Mouse (Mus musculus): ENCODE results near the gene Crym.

Crym gene

GRCm38 (mm10) chr7:120201771-120202170 is at the start of gene Crym:
Gene Crym, minus strand, starts transcription at chr7:120202111.
- no peak for DNase-seq (ENCODE audit: low read depth, low spot score)

GRCm38 (mm10) chr7:120241092-120241491 is 39.2 kb upstream of the Crym start:
- no peak for DNase-seq (ENCODE audit: low read depth, low spot score)

- DNase-seq (ENCODE audit: low read depth, low spot score): no peak
Measured at GRCm38 (mm10) chr7:120228541-120228940, 26.6 kb upstream of the Crym start.

- no peak for DNase-seq (ENCODE audit: low read depth, low spot score)
Measured at GRCm38 (mm10) chr7:120205989-120206388, 4.1 kb upstream of the Crym start.

GRCm38 (mm10) chr7:120203789-120204188 is 1.9 kb upstream of the Crym start, which contains the start of gene Abca14:
Gene Abca14, plus strand, starts transcription at chr7:120203961.
- peak; percentile 6 for DNase-seq (ENCODE audit: low read depth, low spot score)

GRCm38 (mm10) chr7:120201231-120201744 is 623 bp downstream of the Crym start:
- DNase-seq (ENCODE audit: low read depth, low spot score): no peak

- DNase-seq (ENCODE audit: low read depth, low spot score): no peak
Measured at GRCm38 (mm10) chr7:120195207-120195606, 6.7 kb downstream of the Crym start.

GRCm38 (mm10) chr7:120192816-120193215 is 9.1 kb downstream of the Crym start:
- DNase-seq (ENCODE audit: low read depth, low spot score): no peak

- DNase-seq (ENCODE audit: low read depth, low spot score): no peak
Measured at GRCm38 (mm10) chr7:120192207-120192606, 9.7 kb downstream of the Crym start.

GRCm38 (mm10) chr7:120190150-120190665 is 11.7 kb downstream of the Crym start:
- DNase-seq (ENCODE audit: low read depth, low spot score): no peak

- no peak for DNase-seq (ENCODE audit: low read depth, low spot score)
Measured at GRCm38 (mm10) chr7:120189369-120190149, 12.4 kb downstream of the Crym start.

- DNase-seq (ENCODE audit: low read depth, low spot score): no peak
Measured at GRCm38 (mm10) chr7:120188946-120189345, 13.0 kb downstream of the Crym start.

- no peak for DNase-seq (ENCODE audit: low read depth, low spot score)
Measured at GRCm38 (mm10) chr7:120182891-120183290, 19.0 kb downstream of the Crym start.

GRCm38 (mm10) chr7:120181401-120182230 is 20.3 kb downstream of the Crym start:
- no peak for DNase-seq (ENCODE audit: low read depth, low spot score)

- no peak for DNase-seq (ENCODE audit: low read depth, low spot score)
Measured at GRCm38 (mm10) chr7:120180547-120180946, 21.4 kb downstream of the Crym start.

GRCm38 (mm10) chr7:120178935-120179334 is 23.0 kb downstream of the Crym start:
- DNase-seq (ENCODE audit: low read depth, low spot score): no peak

GRCm38 (mm10) chr7:120177611-120178010 is 24.3 kb downstream of the Crym start:
- DNase-seq (ENCODE audit: low read depth, low spot score): no peak

GRCm38 (mm10) chr7:120174723-120175504 is 27.0 kb downstream of the Crym start:
- DNase-seq (ENCODE audit: low read depth, low spot score): no peak

GRCm38 (mm10) chr7:120173603-120174244 is 28.2 kb downstream of the Crym start, which contains the start of gene Anks4b:
Gene Anks4b, plus strand, starts transcription at chr7:120173858.
- DNase-seq (ENCODE audit: low read depth, low spot score): no peak

GRCm38 (mm10) chr7:120172188-120172700 is 29.7 kb downstream of the Crym start:
- no peak for DNase-seq (ENCODE audit: low read depth, low spot score)
